Mouse (Mus musculus) sigmoid colon, adult 10 weeks (tissue): ENCODE measurements around the gene Gpn3. TPM values are rescaled to one million over a fixed set of nuclear protein-coding genes. Genes with fewer than 3 reads are reported as not detected.

Source experiments
- polyA plus RNA-seq: library from polyadenylated mRNA; stranded (reverse); fragments of 350-450 nt; fragmentation: Illumina TruSeq; extraction: RNeasy Lipid Tissue Mini Kit (QIAGEN cat#74804); gene quantifications from one replicate; pipeline ENCODE4 v1.2.3, GENCODE M21; 2014; ENCODE audit warnings: low read depth, low replicate concordance

Gpn3 gene
- 21.3 TPM for polyA plus RNA-seq

GRCm38 (mm10) chr5:122371591-122372191 is at the start of gene Gpn3:
Gpn3 (plus strand) TSS chr5:122371876.

GRCm38 (mm10) chr5:122353807-122354491 is 17.7 kb upstream of the Gpn3 start, which contains the start of the genes Rad9b and Vps29:
Rad9b (minus strand) TSS chr5:122354233.
Vps29 (plus strand) TSS chr5:122354369.

GRCm38 (mm10) chr5:122372192-122372769 is 605 bp downstream of the Gpn3 start, which contains the start of gene Fam216a:
Fam216a (minus strand) TSS chr5:122372364.

DNA sequence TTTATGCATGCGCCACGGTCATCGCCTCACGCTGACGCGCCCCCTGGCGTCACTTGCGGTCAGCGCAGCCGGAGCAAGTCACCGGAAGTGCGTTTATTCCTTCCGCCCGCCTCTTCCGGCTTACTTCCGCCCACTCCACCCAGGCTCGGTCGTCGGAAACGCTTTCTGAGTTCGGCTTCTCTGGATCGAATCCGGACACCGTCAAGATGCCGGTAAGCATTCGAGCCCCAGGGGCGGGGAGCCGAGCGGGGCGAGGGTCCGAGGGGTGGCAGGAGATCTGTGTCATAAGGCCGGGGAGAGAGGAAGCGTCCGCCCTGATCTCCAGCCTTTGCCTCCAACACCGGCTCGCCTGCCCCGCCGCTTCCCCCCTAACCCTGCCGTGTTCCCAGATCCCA is 20.1 kb downstream of the Gpn3 start, which contains the start of gene Arpc3:
Arpc3 (plus strand) TSS at position 93 of the 395 bp plus-strand sequence.

DNA sequence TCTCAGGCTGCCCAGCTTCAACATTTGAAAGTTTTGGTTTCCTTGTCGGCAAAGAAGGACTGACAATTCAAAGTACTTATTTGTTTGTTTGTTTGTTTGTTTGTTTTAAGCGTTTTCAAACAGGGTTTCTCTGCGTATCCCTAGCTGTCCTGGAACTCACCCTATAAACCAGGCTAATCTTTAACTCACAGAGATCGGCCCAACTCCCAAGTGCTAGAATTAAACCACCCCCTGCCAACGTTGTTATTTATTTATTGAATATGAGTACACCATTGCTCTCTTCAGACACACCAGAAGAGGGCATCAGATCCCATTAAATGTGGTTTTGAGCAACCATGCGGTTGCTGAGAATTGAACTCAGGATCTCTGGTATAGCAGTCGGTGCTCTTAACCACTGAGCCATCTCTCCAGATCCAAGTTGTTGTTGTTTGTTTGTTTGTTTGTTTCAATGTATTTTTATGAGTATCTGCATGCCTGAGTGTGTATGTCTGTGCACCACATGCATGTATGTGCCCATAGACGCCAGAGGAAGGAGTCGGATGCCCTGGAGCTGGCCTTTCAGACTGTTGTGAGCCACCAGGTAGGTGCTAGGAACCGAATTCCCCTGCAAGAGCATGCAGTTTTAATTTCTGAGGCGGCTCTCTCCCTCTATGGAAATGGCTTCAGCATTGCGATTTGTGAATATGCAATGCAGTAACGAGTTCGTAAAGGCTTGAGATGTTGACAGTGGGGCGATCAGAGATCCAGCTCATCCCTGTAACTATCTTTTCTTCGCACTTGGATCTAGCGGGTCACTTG is 49.8 kb downstream of the Gpn3 start, which contains the start of gene Anapc7:
Anapc7 (plus strand) TSS at position 423 of the 798 bp plus-strand sequence.

Other genes with a start within 250 kb of the Gpn3 start
- gene Ccdc63, start 231.1 kb upstream of the Gpn3 start, polyA plus RNA-seq = not detected
- gene Ppp1cc, start 213.6 kb upstream of the Gpn3 start, polyA plus RNA-seq = 357 TPM
- gene Hvcn1, start 165.1 kb upstream of the Gpn3 start, polyA plus RNA-seq = 0.79 TPM
- gene Tctn1, start 107.4 kb upstream of the Gpn3 start, polyA plus RNA-seq = 2.3 TPM
- gene Pptc7, start 87.5 kb upstream of the Gpn3 start, polyA plus RNA-seq = 52.6 TPM
- 9.1 TPM for gene Rad9b, start 17.6 kb upstream of the Gpn3 start, polyA plus RNA-seq
- gene Vps29, start 17.5 kb upstream of the Gpn3 start, polyA plus RNA-seq = 129 TPM
- gene Fam216a, start 488 bp downstream of the Gpn3 start, polyA plus RNA-seq = 3.8 TPM
- gene Arpc3, start 20.0 kb downstream of the Gpn3 start, polyA plus RNA-seq = 230 TPM
- 6.6 TPM for gene Anapc7, start 49.8 kb downstream of the Gpn3 start, polyA plus RNA-seq
- gene Atp2a2, start 130.3 kb downstream of the Gpn3 start, polyA plus RNA-seq = 193 TPM
- gene Ift81, start 242.6 kb downstream of the Gpn3 start, polyA plus RNA-seq = 17.9 TPM